Mouse (Mus musculus): ENCODE measurements around the gene Pof1b.

GRCm38 (mm10) chrX:112601306-112602120 lies 96.9 kb downstream of the Pof1b start:
- no peak for TF ChIP-seq CTCF (IDR thresholded peaks at IDR 0.05)
- no peak for TF ChIP-seq POLR2A (IDR thresholded peaks at IDR 0.05; ENCODE audit: insufficient read depth, low read depth, low read length)
